Mouse (Mus musculus) liver, embryonic 14 days (tissue): ENCODE measurements around the gene Krtap17-1. TPM values are rescaled to one million over a fixed set of nuclear protein-coding genes. Genes with fewer than 3 reads are reported as not detected.

Experiments used
- polyA plus RNA-seq: library from polyadenylated mRNA; depleted of rRNA; stranded (reverse); fragments of >200 nt; gene quantifications from 2 replicates; pipeline ENCODE4 v1.2.3, GENCODE M21; 2012; rRNA removed

Krtap17-1 gene
- not detected in 2 replicates for polyA plus RNA-seq

DNA sequence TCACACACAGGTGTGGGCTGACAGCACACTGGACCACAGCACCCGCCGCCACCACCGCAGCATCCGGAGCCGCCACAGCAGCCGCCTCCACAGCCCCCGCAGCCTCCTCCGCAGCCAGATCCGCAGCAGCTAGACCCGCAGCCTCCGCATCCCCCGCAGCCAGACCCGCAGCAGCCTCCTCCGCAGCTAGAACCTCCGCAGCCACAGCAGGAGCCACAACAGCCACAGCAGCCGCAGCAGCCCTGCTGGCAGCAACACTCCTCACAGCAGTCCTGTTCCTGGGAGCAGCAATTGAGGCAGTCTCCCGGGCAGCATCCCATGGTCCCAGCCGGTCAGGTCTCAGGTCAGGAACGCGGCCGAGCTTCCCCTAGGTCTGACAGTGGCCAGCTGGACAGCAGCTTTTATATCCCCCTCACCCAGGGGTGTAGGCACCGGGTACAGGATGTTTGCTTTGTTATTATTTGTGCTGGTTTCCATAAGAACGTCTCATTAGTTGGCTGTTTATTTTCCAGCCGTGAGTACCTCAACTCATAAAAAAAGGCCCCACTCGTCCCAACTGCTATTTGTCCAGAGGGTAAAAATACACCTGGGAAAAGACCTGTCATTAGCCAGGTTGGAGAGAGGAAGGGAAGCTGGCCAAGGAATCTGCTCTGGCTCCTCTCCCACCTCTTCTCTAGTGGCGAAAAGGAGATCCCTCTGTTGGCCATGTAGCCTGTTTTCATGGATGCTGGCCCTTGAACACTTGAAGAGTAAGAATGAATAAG is at the start of gene Krtap17-1:
TSS of gene Krtap17-1 (minus strand) at position 375 of the 764 bp plus-strand sequence.

DNA sequence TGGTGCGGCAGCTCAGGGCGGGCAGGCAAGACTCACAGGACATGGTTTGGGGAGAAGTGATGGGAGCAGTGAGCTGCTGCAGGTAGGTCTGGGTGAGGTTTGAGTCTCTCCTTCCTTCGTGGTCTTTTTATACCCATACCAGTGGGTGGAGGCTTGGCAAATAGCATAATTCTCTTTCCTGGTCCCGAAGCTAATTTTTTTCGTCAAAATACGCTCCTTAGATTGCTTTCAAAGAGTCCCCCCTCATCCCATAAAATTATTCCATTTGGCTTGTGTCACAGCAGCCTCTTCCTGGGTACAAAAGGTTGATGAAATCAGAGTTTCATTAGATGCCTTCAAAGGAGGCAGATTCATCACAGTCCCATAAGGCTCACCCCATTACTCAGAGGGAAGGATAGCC is 47.7 kb upstream of the Krtap17-1 start, which contains the start of gene Krt34:
TSS of gene Krt34 (minus strand) at position 101 of the 400 bp plus-strand sequence.

DNA sequence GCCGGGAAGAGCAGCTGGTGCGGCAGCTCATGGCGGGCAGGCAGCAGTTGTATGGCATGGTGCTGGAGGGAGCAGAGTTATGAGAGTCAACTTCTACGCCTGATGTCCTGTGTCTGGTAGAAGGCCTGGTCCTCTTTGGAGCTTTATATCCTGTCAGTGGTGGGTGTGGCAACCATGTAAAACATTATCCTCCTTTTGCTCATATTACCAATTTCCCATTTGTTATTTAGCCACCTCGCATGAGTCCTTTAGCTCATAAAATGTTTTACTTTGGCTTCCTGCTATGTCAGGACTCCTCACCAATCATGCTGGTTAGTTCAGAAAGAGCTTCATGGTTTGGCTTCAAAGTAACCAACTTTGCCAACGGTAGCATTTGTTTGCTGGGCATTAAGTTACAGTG is 36.0 kb upstream of the Krtap17-1 start, which contains the start of gene Krt33b:
TSS of gene Krt33b (minus strand) at position 101 of the 400 bp plus-strand sequence.

DNA sequence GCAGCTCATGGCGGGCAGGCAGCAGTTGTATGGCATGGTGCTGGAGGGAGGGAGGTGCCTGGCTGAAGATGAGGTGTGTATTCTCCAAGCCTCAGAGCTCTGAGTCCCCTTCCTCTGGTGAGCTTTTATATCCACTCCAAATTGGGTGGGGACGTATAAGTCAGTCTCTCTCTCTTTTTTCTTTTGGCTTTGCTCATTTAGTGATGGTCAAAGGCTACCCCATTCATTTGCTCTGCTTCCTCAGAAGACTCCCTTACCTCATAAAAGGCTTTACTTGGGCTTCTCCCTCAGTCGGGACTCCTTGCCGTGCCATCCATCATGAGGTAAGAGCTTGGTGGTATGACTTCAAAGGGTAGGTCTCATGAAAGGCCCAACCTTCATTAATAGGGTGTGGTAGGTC is 22.3 kb upstream of the Krtap17-1 start, which contains the start of gene Krt33a:
TSS of gene Krt33a (minus strand) at position 101 of the 400 bp plus-strand sequence.

DNA sequence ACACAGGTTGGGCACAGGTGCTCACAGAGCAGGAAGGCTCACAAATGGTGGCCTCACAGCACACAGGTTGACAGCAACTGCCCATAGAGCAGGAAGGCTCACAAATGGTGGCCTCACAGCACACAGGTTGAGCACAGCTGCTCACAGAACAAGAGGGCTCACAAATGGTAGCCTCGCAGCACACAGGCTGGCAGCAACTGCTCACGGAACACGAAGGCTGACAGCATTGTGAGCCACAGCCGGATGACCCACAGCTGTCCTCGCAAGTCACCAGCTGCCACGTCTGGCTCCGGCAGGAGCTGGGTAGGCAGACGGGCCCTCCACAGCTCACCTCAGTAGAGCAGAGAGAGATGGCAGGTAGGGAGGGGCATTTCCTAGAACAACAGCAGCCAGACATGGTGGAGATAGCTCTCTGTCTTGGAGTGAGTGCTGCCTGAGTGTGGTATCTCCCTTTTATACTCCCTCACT is 7.6 kb downstream of the Krtap17-1 start, which contains the start of gene Krtap16-1:
TSS of gene Krtap16-1 (minus strand) at position 418 of the 468 bp plus-strand sequence.

DNA sequence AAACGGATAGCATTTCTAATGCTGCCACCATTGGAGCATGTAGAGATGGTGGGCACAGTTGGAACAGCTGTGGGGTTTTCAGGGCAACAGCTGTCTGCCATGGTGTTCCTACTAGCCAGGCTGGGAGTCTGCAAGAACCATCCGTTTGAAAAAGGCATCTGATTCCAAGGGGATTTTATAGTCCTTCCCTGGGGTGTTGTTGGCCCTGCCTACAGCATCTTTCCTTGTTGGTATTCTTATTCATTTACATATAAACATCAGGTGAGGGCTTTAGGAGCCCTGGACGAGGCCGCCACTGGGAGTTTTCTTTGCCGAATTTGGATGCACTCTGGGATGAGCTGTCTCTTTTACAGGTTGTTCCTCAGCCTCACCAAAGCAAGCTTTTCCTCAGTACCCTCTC is 14.8 kb downstream of the Krtap17-1 start, which contains the start of gene Krtap29-1:
TSS of gene Krtap29-1 (minus strand) at position 101 of the 400 bp plus-strand sequence.

DNA sequence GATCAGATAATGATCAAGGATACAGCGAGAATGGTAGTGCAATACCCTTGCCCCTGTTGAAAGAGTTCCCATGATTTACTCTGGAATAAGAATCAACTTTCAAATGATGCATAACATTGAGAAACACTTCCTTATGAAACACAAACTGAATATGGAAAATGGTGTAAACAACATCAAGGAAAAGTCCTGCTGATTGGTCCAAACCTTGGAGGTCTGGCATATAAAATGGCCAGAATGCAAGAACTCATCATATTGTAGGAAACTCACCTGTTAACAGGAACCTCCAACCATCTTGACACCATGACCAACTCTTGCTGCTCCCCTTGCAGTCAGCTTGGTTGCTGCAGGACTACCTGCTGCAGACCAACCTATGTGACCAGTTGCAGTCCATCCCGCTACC is 45.6 kb downstream of the Krtap17-1 start, which contains the start of gene Krtap9-5:
TSS of gene Krtap9-5 (plus strand) at position 301 of the 400 bp plus-strand sequence.

Other genes with a start within 250 kb of the Krtap17-1 start
- not detected in 2 replicates for gene Gm11595, start 221.1 kb downstream of the Krtap17-1 start, polyA plus RNA-seq
- gene Krtap4-8, start 213.3 kb downstream of the Krtap17-1 start, polyA plus RNA-seq: not detected in 2 replicates
- not detected in 2 replicates for gene Krtap4-9, start 208.8 kb downstream of the Krtap17-1 start, polyA plus RNA-seq
- gene Gm11596, start 200.5 kb downstream of the Krtap17-1 start, polyA plus RNA-seq: not detected in 2 replicates
- gene Gm11569, start 195.1 kb downstream of the Krtap17-1 start, polyA plus RNA-seq: not detected in 2 replicates
- gene Gm11554, start 189.5 kb downstream of the Krtap17-1 start, polyA plus RNA-seq: not detected in 2 replicates
- not detected in 2 replicates for gene Krtap4-13, start 184.1 kb downstream of the Krtap17-1 start, polyA plus RNA-seq
- not detected in 2 replicates for gene Gm11564, start 178.3 kb downstream of the Krtap17-1 start, polyA plus RNA-seq
- gene 2300003K06Rik, start 155.9 kb downstream of the Krtap17-1 start, polyA plus RNA-seq: not detected in 2 replicates
- 0.09 and 0.10 TPM in 2 replicates for gene Krtap4-16, start 142.4 kb downstream of the Krtap17-1 start, polyA plus RNA-seq
- gene Gm11568, start 136.1 kb downstream of the Krtap17-1 start, polyA plus RNA-seq: not detected in 2 replicates
- not detected in 2 replicates for gene Gm11559, start 129.5 kb downstream of the Krtap17-1 start, polyA plus RNA-seq
- not detected in 2 replicates for gene Krtap9-1, start 120.6 kb downstream of the Krtap17-1 start, polyA plus RNA-seq
- gene Gm11567, start 114.8 kb downstream of the Krtap17-1 start, polyA plus RNA-seq: not detected in 2 replicates
- not detected in 2 replicates for gene Krtap31-1, start 86.1 kb downstream of the Krtap17-1 start, polyA plus RNA-seq
- not detected in 2 replicates for gene Gm11565, start 79.2 kb downstream of the Krtap17-1 start, polyA plus RNA-seq
- not detected in 2 replicates for gene Krtap31-2, start 57.7 kb downstream of the Krtap17-1 start, polyA plus RNA-seq
- gene Krtap9-5, start 45.5 kb downstream of the Krtap17-1 start, polyA plus RNA-seq: not detected in 2 replicates
- not detected in 2 replicates for gene Krtap29-1, start 14.9 kb downstream of the Krtap17-1 start, polyA plus RNA-seq
- not detected in 2 replicates for gene Krtap16-1, start 7.4 kb downstream of the Krtap17-1 start, polyA plus RNA-seq
- not detected in 2 replicates for gene Krt33a, start 22.2 kb upstream of the Krtap17-1 start, polyA plus RNA-seq
- not detected in 2 replicates for gene Krt33b, start 35.9 kb upstream of the Krtap17-1 start, polyA plus RNA-seq
- not detected in 2 replicates for gene Krt34, start 47.6 kb upstream of the Krtap17-1 start, polyA plus RNA-seq
- gene Krt31, start 56.6 kb upstream of the Krtap17-1 start, polyA plus RNA-seq: not detected in 2 replicates
- gene Krt32, start 94.2 kb upstream of the Krtap17-1 start, polyA plus RNA-seq: not detected in 2 replicates
- not detected in 2 replicates for gene Krt35, start 102.2 kb upstream of the Krtap17-1 start, polyA plus RNA-seq
- not detected in 2 replicates for gene Krt36, start 111.6 kb upstream of the Krtap17-1 start, polyA plus RNA-seq
- 0.03 TPM in 1 of 2 replicates, not detected in the other for gene Krt13, start 127.6 kb upstream of the Krtap17-1 start, polyA plus RNA-seq
- gene Krt15, start 141.9 kb upstream of the Krtap17-1 start, polyA plus RNA-seq: 0.07 and 0.50 TPM in 2 replicates
- gene Krt19, start 154.7 kb upstream of the Krtap17-1 start, polyA plus RNA-seq: 1.4 and 4.5 TPM in 2 replicates
- not detected in 2 replicates for gene Krt9, start 199.3 kb upstream of the Krtap17-1 start, polyA plus RNA-seq
- 0.17 and 0.45 TPM in 2 replicates for gene Krt14, start 213.6 kb upstream of the Krtap17-1 start, polyA plus RNA-seq